Mouse (Mus musculus): ENCODE results near the gene Rabepk. TPM values are rescaled to one million over a fixed set of nuclear protein-coding genes. Genes with fewer than 3 reads are reported as not detected.

The Rabepk gene
- polyA plus RNA-seq, 1 experiment from 2014 or later, result 29.7 TPM

- Histone ChIP-seq H3K27me3 (ENCODE audit: control insufficient read depth, insufficient read depth, low read length) (no peaks in the 10 kb centered on the region), H3K36me3 (ENCODE audit: control insufficient read depth, insufficient read depth, low read length) (peaks cover 45% of the 10 kb centered on the region), H3K4me3 (ENCODE audit: low read depth, low read length) (no peak overlapping the region), H3K9me3 (replicated peaks; ENCODE audit: control insufficient read depth, low read length) (no peaks in the 10 kb centered on the region), H3K27ac (ENCODE audit: low read depth, low read length) (no peak overlapping the region), H3K4me1 (ENCODE audit: control insufficient read depth, insufficient read depth, low read length) (peaks cover 33% of the 10 kb centered on the region), H3K4me2 (0 out of 2 replicates have a peak overlapping the region, but pooled peaks have one; percentile 2), H3K9ac (ENCODE audit: low read depth, low read length) (no peak overlapping the region)
- ATAC-seq (replicated peaks; ENCODE audit: insufficient number of reproducible peaks, low FRiP score, low TSS enrichment), result no peak
- 57% methylated on average over 1 of the region's 1 CpGs for whole genome bisulfite sequencing (ENCODE audit: insufficient replicate concordance)
Observed at GRCm38 (mm10) chr2:34777237-34777868, 22.4 kb downstream of the Rabepk start.

- no peak overlapping the region for H3K27ac ChIP-seq (ENCODE audit: low read depth, low read length)
- H3K27me3 ChIP-seq (ENCODE audit: control insufficient read depth, insufficient read depth, low read length), result no peaks in the 10 kb centered on the region
- peak overlapping the region; percentile 96 for H3K4me3 ChIP-seq (ENCODE audit: low read depth, low read length)
- no peak for ATAC-seq (replicated peaks; ENCODE audit: insufficient number of reproducible peaks, low FRiP score, low TSS enrichment)
- 0 out of 2 replicates have a peak overlapping the region, but pooled peaks have one; percentile 6 for H3K9ac ChIP-seq (ENCODE audit: low read depth, low read length)
- no peaks in the 10 kb centered on the region for H3K9me3 ChIP-seq (replicated peaks; ENCODE audit: control insufficient read depth, low read length)
- H3K4me2 ChIP-seq, result peak overlapping the region; percentile 76
- H3K36me3 ChIP-seq (ENCODE audit: control insufficient read depth, insufficient read depth, low read length), result peaks cover 45% of the 10 kb centered on the region
- peaks cover 37% of the 10 kb centered on the region for H3K4me1 ChIP-seq (ENCODE audit: control insufficient read depth, insufficient read depth, low read length)
- 82% methylated on average over 6 of the region's 6 CpGs for WGBS (ENCODE audit: insufficient replicate concordance)
Observed at GRCm38 (mm10) chr2:34774493-34774892, 25.2 kb downstream of the Rabepk start.

- H3K4me1 ChIP-seq (ENCODE audit: control insufficient read depth, insufficient read depth, low read length), result peaks cover 37% of the 10 kb centered on the region
- H3K4me3 ChIP-seq (ENCODE audit: low read depth, low read length), result peak overlapping the region; percentile 96
- peak overlapping the region; percentile 98; the same call in 1 of the 2 replicates for H3K9ac ChIP-seq (ENCODE audit: low read depth, low read length)
- 82% methylated on average over 4 of the region's 4 CpGs for WGBS (ENCODE audit: insufficient replicate concordance)
- no peak for ATAC-seq (replicated peaks; ENCODE audit: insufficient number of reproducible peaks, low FRiP score, low TSS enrichment)
- no peaks in the 10 kb centered on the region for H3K27me3 ChIP-seq (ENCODE audit: control insufficient read depth, insufficient read depth, low read length)
- no peaks in the 10 kb centered on the region for H3K9me3 ChIP-seq (replicated peaks; ENCODE audit: control insufficient read depth, low read length)
- H3K36me3 ChIP-seq (ENCODE audit: control insufficient read depth, insufficient read depth, low read length), result peaks cover 41% of the 10 kb centered on the region
- peak overlapping the region; percentile 76 for H3K4me2 ChIP-seq
- no peak overlapping the region for H3K27ac ChIP-seq (ENCODE audit: low read depth, low read length)
Observed at GRCm38 (mm10) chr2:34773673-34774072, 26.0 kb downstream of the Rabepk start.

GRCm38 (mm10) chr2:34772252-34773235 lies 27.2 kb downstream of the Rabepk start:
- 3% methylated on average over 50 of the region's 50 CpGs for WGBS (ENCODE audit: insufficient replicate concordance)
- Histone ChIP-seq H3K4me1 (ENCODE audit: control insufficient read depth, insufficient read depth, low read length) (peaks cover 36% of the 10 kb centered on the region), H3K27ac (ENCODE audit: low read depth, low read length) (peak overlapping the region; percentile 92), H3K9ac (ENCODE audit: low read depth, low read length) (peak overlapping the region; percentile 98), H3K4me2 (peak overlapping the region; percentile 76), H3K36me3 (ENCODE audit: control insufficient read depth, insufficient read depth, low read length) (peaks cover 36% of the 10 kb centered on the region), H3K4me3 (ENCODE audit: low read depth, low read length) (peak overlapping the region; percentile 96), H3K27me3 (ENCODE audit: control insufficient read depth, insufficient read depth, low read length) (no peaks in the 10 kb centered on the region), H3K9me3 (replicated peaks; ENCODE audit: control insufficient read depth, low read length) (no peaks in the 10 kb centered on the region)
- ATAC-seq (replicated peaks; ENCODE audit: insufficient number of reproducible peaks, low FRiP score, low TSS enrichment), result peak; percentile 11; the same call in 1 of the 2 replicates

GRCm38 (mm10) chr2:34771368-34772226 lies 28.1 kb downstream of the Rabepk start, which contains the start of gene Hspa5:
Gene Hspa5 (plus strand): TSS chr2:34771970.
- WGBS (ENCODE audit: insufficient replicate concordance), result under 1% methylated on average over 60 of the region's 60 CpGs

GRCm38 (mm10) chr2:34770951-34771350 lies 28.8 kb downstream of the Rabepk start:
- H3K4me1 ChIP-seq (ENCODE audit: control insufficient read depth, insufficient read depth, low read length), result peaks cover 28% of the 10 kb centered on the region
- WGBS (ENCODE audit: insufficient replicate concordance), result 3% methylated on average over 6 of the region's 6 CpGs
- peak overlapping the region; percentile 96 for H3K4me3 ChIP-seq (ENCODE audit: low read depth, low read length)
- no peaks in the 10 kb centered on the region for H3K27me3 ChIP-seq (ENCODE audit: control insufficient read depth, insufficient read depth, low read length)
- ATAC-seq (replicated peaks; ENCODE audit: insufficient number of reproducible peaks, low FRiP score, low TSS enrichment), result no peak
- H3K36me3 ChIP-seq (ENCODE audit: control insufficient read depth, insufficient read depth, low read length), result peaks cover 26% of the 10 kb centered on the region
- H3K9me3 ChIP-seq (replicated peaks; ENCODE audit: control insufficient read depth, low read length), result no peaks in the 10 kb centered on the region
- peak overlapping the region; percentile 74 for H3K4me2 ChIP-seq
- peak overlapping the region; percentile 98 for H3K9ac ChIP-seq (ENCODE audit: low read depth, low read length)
- H3K27ac ChIP-seq (ENCODE audit: low read depth, low read length), result peak overlapping the region; percentile 91

More at GRCm38 (mm10) chr2:34771368-34772226, 28.1 kb downstream of the Rabepk start, which contains the start of gene Hspa5:
- no peaks in the 10 kb centered on the region for H3K27me3 ChIP-seq (ENCODE audit: control insufficient read depth, insufficient read depth, low read length)
- peaks cover 29% of the 10 kb centered on the region for H3K36me3 ChIP-seq (ENCODE audit: control insufficient read depth, insufficient read depth, low read length)
- H3K27ac ChIP-seq (ENCODE audit: low read depth, low read length), result peak within 1 kb of the TSS; percentile 92
- H3K9me3 ChIP-seq (replicated peaks; ENCODE audit: control insufficient read depth, low read length), result no peaks in the 10 kb centered on the region
- peaks cover 31% of the 10 kb centered on the region for H3K4me1 ChIP-seq (ENCODE audit: control insufficient read depth, insufficient read depth, low read length)
- ATAC-seq (replicated peaks; ENCODE audit: insufficient number of reproducible peaks, low FRiP score, low TSS enrichment), result peak; percentile 99
- H3K4me2 ChIP-seq, result peak within 1 kb of the TSS; percentile 76
- peak within 1 kb of the TSS; percentile 96 for H3K4me3 ChIP-seq (ENCODE audit: low read depth, low read length)
- H3K9ac ChIP-seq (ENCODE audit: low read depth, low read length), result peak within 1 kb of the TSS; percentile 98

- peak overlapping the region; percentile 74; the same call in 1 of the 2 replicates for H3K4me2 ChIP-seq
Observed at GRCm38 (mm10) chr2:34770049-34770448, 29.7 kb downstream of the Rabepk start.

GRCm38 (mm10) chr2:34764801-34765200 lies 34.9 kb downstream of the Rabepk start:
- WGBS (ENCODE audit: insufficient replicate concordance), result 49% methylated on average over 12 of the region's 12 CpGs

More at GRCm38 (mm10) chr2:34770049-34770448, 29.7 kb downstream of the Rabepk start:
- Histone ChIP-seq H3K27ac (ENCODE audit: low read depth, low read length) (no peak overlapping the region), H3K9ac (ENCODE audit: low read depth, low read length) (no peak overlapping the region; the same call in 1 of the 2 replicates), H3K4me3 (ENCODE audit: low read depth, low read length) (no peak overlapping the region), H3K36me3 (ENCODE audit: control insufficient read depth, insufficient read depth, low read length) (peaks cover 18% of the 10 kb centered on the region), H3K4me1 (ENCODE audit: control insufficient read depth, insufficient read depth, low read length) (peaks cover 21% of the 10 kb centered on the region), H3K9me3 (replicated peaks; ENCODE audit: control insufficient read depth, low read length) (no peaks in the 10 kb centered on the region), H3K27me3 (ENCODE audit: control insufficient read depth, insufficient read depth, low read length) (no peaks in the 10 kb centered on the region)
- no peak for ATAC-seq (replicated peaks; ENCODE audit: insufficient number of reproducible peaks, low FRiP score, low TSS enrichment)
- 88% methylated on average over 2 of the region's 2 CpGs for WGBS (ENCODE audit: insufficient replicate concordance)

More at GRCm38 (mm10) chr2:34764801-34765200, 34.9 kb downstream of the Rabepk start:
- no peak overlapping the region for H3K4me3 ChIP-seq (ENCODE audit: low read depth, low read length)
- no peak overlapping the region for H3K4me2 ChIP-seq
- no peaks in the 10 kb centered on the region for H3K4me1 ChIP-seq (ENCODE audit: control insufficient read depth, insufficient read depth, low read length)
- H3K36me3 ChIP-seq (ENCODE audit: control insufficient read depth, insufficient read depth, low read length), result no peaks in the 10 kb centered on the region
- no peak overlapping the region for H3K9ac ChIP-seq (ENCODE audit: low read depth, low read length)
- no peak overlapping the region for H3K27ac ChIP-seq (ENCODE audit: low read depth, low read length)
- no peaks in the 10 kb centered on the region for H3K9me3 ChIP-seq (replicated peaks; ENCODE audit: control insufficient read depth, low read length)
- no peak for ATAC-seq (replicated peaks; ENCODE audit: insufficient number of reproducible peaks, low FRiP score, low TSS enrichment)
- no peaks in the 10 kb centered on the region for H3K27me3 ChIP-seq (ENCODE audit: control insufficient read depth, insufficient read depth, low read length)
